Mouse (Mus musculus) right cerebral cortex, postnatal 14 days (tissue): ENCODE data around the gene Fcgr2b.

Source experiments
- DNase-seq: peaks from one replicate; pipeline ENCODE4 v3.0.0; 2022

The Fcgr2b gene

GRCm38 (mm10) chr1:170924485-170924884 lies 51.9 kb downstream of the Fcgr2b start:
- no peak for DNase-seq

DNA sequence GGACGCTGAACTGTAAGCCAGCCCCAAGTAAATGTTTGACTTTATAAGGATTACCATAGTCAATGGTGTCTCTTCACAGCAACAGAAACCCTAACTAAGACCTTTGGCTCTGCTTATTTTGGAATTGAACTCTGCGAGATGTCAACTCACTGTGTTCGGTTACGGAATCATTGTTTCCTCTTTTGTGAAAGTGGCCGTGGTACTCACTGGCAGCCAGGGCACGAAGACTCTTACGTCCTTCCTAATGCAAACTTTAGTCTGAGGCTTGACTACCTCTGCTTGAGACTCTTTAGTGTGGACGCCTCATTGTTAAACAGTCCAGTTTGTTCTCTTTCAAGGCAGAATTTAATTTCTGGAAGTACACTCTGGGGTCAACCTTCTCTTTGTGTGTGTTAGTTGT lies 57.0 kb downstream of the Fcgr2b start:
- DNase-seq, result no peak

GRCm38 (mm10) chr1:170915657-170916056 lies 60.7 kb downstream of the Fcgr2b start:
- no peak for DNase-seq

- no peak for DNase-seq
Observed at GRCm38 (mm10) chr1:170912891-170913615, 63.3 kb downstream of the Fcgr2b start, which contains the start of gene Fcrlb. Fcrlb (minus strand) TSS chr1:170912941.

DNA sequence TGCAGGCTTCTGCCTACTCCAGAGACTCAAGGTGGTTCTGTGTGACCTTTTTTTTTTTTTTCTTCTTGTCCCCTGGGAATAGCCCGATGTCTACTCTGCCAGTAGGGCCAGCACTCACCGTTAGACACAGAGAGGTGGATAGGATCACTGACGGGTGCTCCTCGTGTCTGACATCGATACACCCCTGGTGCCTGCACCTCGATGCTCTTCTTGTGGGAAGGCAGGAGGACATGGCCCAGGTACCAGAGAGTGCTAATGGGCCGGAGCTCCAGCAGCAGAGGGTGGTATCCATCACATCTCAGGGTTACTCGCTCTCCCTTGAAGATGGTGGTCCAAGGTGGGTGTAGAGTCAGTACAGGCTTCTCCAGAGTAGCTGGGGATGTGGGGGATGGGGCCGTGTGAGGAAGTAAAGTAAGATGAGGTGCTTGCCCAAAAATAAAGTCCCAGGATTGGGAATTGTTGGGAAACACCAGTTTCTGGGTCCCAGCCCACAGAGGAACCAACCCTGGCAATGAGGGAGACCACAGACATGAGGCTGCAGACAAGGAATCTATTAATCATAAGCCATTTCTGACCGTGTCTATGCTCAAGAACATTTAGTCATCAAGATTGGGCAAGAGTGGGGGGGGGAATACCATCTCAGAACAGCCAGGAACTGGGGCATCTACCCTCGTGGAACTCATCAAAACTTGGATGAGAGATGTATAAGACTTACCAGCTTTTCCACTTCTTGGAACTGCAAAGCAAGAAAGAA lies 64.3 kb downstream of the Fcgr2b start:
- no peak for DNase-seq
